ENCODE assay signal across 24 mouse cellular contexts in the genomic region with DNA sequence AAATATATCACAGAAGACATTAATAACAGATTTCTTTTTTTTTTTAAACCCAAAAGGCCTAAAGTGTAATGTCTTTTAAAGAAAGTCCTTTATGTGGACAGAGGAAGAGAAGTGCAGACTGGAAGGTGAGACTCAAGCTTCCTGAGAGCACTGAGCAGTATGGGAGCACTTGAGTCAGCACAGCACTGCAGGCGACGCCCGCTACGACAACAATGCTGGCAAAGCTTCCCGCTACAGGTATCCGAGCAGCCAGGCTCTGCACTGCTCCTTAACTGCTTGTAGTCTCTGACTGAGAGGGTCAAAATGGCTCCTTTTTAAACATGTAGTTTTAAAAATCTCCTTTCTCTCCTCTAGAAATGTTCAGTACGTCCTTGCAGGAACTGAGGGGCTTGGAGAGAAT.
"Had no signal": no experiment of that assay in that cellular context is flagged by ENCODE, and none has a peak within 500 bp of the region (broad histone marks: within the 10 kb centered on the region; RNA-seq: fewer than 3 reads in every experiment).

No protein-coding gene starts in this region.

- H3K27ac ChIP-seq: heart, adult 2 months; heart, embryonic 10.5 days; hindbrain, embryonic 10.5 days; hindbrain, embryonic 12.5 days; hindbrain, embryonic 14.5 days; limb, embryonic 13.5 days; limb, embryonic 15.5 days; liver, embryonic 12.5 days had no signal

- H3K4me2 ChIP-seq: heart, embryonic 12.5 days; hindbrain, embryonic 12.5 days; hindbrain, embryonic 14.5 days; limb, embryonic 13.5 days; limb, embryonic 15.5 days; liver, embryonic 12.5 days had no signal

- H3K4me3 ChIP-seq: heart, adult 2 months; heart, embryonic 10.5 days; heart, embryonic 12.5 days; hindbrain, embryonic 10.5 days; hindbrain, embryonic 12.5 days; limb, embryonic 13.5 days; limb, embryonic 15.5 days; liver, embryonic 12.5 days had no signal

- H3K9ac ChIP-seq: heart, embryonic 12.5 days; hindbrain, embryonic 12.5 days; hindbrain, embryonic 14.5 days; limb, embryonic 13.5 days; limb, embryonic 15.5 days; liver, embryonic 12.5 days had no signal

- H3K9me3 ChIP-seq: heart, embryonic 10.5 days; heart, embryonic 12.5 days; hindbrain, embryonic 10.5 days; hindbrain, embryonic 12.5 days; limb, embryonic 13.5 days; limb, embryonic 15.5 days; liver, embryonic 12.5 days had no signal

- H3K4me1 ChIP-seq: hindbrain, embryonic 12.5 days; limb, embryonic 13.5 days; limb, embryonic 15.5 days; liver, embryonic 12.5 days had no signal

- ATAC-seq: hindbrain, embryonic 16.5 days; inflammation-experienced regulatory T-cells, adult 6 months; intestine, postnatal 0 days; liver, embryonic 12.5 days had no signal

- H3K27me3 ChIP-seq: heart, embryonic 12.5 days; hindbrain, embryonic 12.5 days; limb, embryonic 13.5 days; limb, embryonic 15.5 days; liver, embryonic 12.5 days had no signal

- DNase-seq: gastrocnemius, postnatal 14 days; gastrocnemius, postnatal 36 days; heart, adult 2 months; heart, postnatal 10 days; heart, postnatal 4 days; kidney, adult 18-20 months; kidney, adult 8-10 months; kidney, postnatal 10 days; kidney, postnatal 25 days; kidney, postnatal 4 days; layer of hippocampus, adult 9-11 months; layer of hippocampus, postnatal 36 days; left cerebral cortex, postnatal 4 days had no signal
